24 mouse cellular contexts compared by ENCODE assay signal in genomic region chr15:83576651-83577050, GRCm38 (mm10). TPM values are rescaled to one million over a fixed set of nuclear protein-coding genes. Genes with fewer than 3 reads are reported as not detected.
A peak's percentile ranks its signal among the peaks of the same experiment; 100 is the strongest.
DNase-seq lines count a peak whose midpoint lies in the region; ATAC-seq and TF ChIP-seq lines count a peak whose summit lies in the region.
"Had no signal": no experiment of that assay in that cellular context is flagged by ENCODE, and none has a peak within 500 bp of the region (broad histone marks: within the 10 kb centered on the region; RNA-seq: fewer than 3 reads in every experiment).

No protein-coding gene starts in this region.

- H3K4me3 ChIP-seq in gastrocnemius, adult 2 months, result no peak overlapping the region
- H3K4me3 ChIP-seq in kidney, embryonic 15.5 days (replicated peaks), result no peak overlapping the region

- no peaks in the 10 kb centered on the region for H3K9me3 ChIP-seq in kidney, embryonic 15.5 days (replicated peaks)
- H3K9me3 ChIP-seq: G1E had no signal

- 92% methylated on average over 9 of the region's 9 CpGs for WGBS in kidney, embryonic 15.5 days

- no peak overlapping the region for H3K4me2 ChIP-seq in kidney, embryonic 15.5 days

- no peak for ATAC-seq in kidney, embryonic 15.5 days (replicated peaks; ENCODE audit: low FRiP score)
- ATAC-seq: activated CD4-positive, CD25-positive, alpha-beta regulatory T cell, adult 4 months; CD4-positive, CD25-positive, alpha-beta regulatory T cell, adult 4 months; Patski had no signal

- no peak for TF ChIP-seq CTCF in gastrocnemius, adult 2 months (IDR thresholded peaks at IDR 0.05)

- H3K36me3 ChIP-seq in kidney, embryonic 15.5 days, result peaks cover 79% of the 10 kb centered on the region

- no peaks in the 10 kb centered on the region for H3K4me1 ChIP-seq in kidney, embryonic 15.5 days

- no peaks in the 10 kb centered on the region for H3K27me3 ChIP-seq in kidney, embryonic 15.5 days
- H3K27me3 ChIP-seq: CH12.LX, Patski had no signal

- intact Hi-C loops in gastrocnemius, adult 2 months (cut with DNase I), result no loop called here

- no peak overlapping the region for H3K9ac ChIP-seq in kidney, embryonic 15.5 days

- DNase-seq in gastrocnemius, adult 2 months, result peak; percentile 8
- DNase-seq in gastrocnemius, postnatal 4 days (ENCODE audit: low spot score in 2 of 2), result no peak
- DNase-seq in kidney, postnatal 36 days, result peak; percentile 31 to 35
- peak; percentile 52 for DNase-seq in ES-CJ7 (ENCODE audit: low read depth, low spot score)
- peak; percentile 84 for DNase-seq in ZHBTc4 (ENCODE audit: low read depth, low spot score)
- DNase-seq in lung, adult 18-20 months, result no peak
- no peak for DNase-seq in frontal cortex, postnatal 25 days (ENCODE audit: low spot score in 2 of 2)
- DNase-seq: adrenal gland, adult 2 months; adrenal gland, adult 8-10 months; adrenal gland, postnatal 10 days; adrenal gland, postnatal 14 days; adrenal gland, postnatal 25 days; adrenal gland, postnatal 36 days; B cell, adult 2 months; cerebellum, adult 11 months; cerebellum, adult 11-12 months; cerebellum, adult 18-20 months; cerebellum, adult 2 months had no signal

- H3K27ac ChIP-seq in gastrocnemius, adult 2 months, result no peak overlapping the region
- no peak overlapping the region for H3K27ac ChIP-seq in kidney, embryonic 15.5 days

RNA-seq across cellular contexts. Expression of gene Mcat, which starts 13.1 kb away (rescaled TPM):
- total RNA-seq in gastrocnemius, adult 2 months (2021), result 10 to 100 TPM; 18.6 to 23.8 TPM
- total RNA-seq in gastrocnemius, postnatal 4 days (2021), result 10 to 100 TPM; 29.8 to 31.3 TPM
- polyA plus RNA-seq in kidney, embryonic 15.5 days (2015; fragmentation: Nextera tagmentation; extraction: Ambion mirVana), result 35.1 and 36.6 TPM in 2 replicates

RNA-seq across cellular contexts. Expression of gene Tspo, which starts 13.3 kb away (rescaled TPM):
- total RNA-seq in gastrocnemius, adult 2 months (2021), result 10 to 100 TPM; 22.2 to 22.7 TPM
- total RNA-seq in gastrocnemius, postnatal 4 days (2021), result 10 to 100 TPM; 25.5 to 38.0 TPM
- polyA plus RNA-seq in kidney, embryonic 15.5 days (2015; fragmentation: Nextera tagmentation; extraction: Ambion mirVana), result 69.2 and 77.2 TPM in 2 replicates

RNA-seq across cellular contexts. Expression of gene Ttll12, which starts 18.3 kb away (rescaled TPM):
- 1 to 10 TPM; 3.4 to 4.9 TPM for total RNA-seq in gastrocnemius, adult 2 months (2021)
- total RNA-seq in gastrocnemius, postnatal 4 days (2021), result 10 to 100 TPM; 15.5 to 17.6 TPM
- 35.2 and 38.6 TPM in 2 replicates for polyA plus RNA-seq in kidney, embryonic 15.5 days (2015; fragmentation: Nextera tagmentation; extraction: Ambion mirVana)

RNA-seq across cellular contexts. Expression of gene Bik, which starts 50.0 kb away (rescaled TPM):
- total RNA-seq in gastrocnemius, adult 2 months (2021), result 1 to 10 TPM in 1 of 2 experiments, under 1 TPM in 1; 0.50 to 1.2 TPM
- 1 to 10 TPM; 2.7 to 4.0 TPM for total RNA-seq in gastrocnemius, postnatal 4 days (2021)
- polyA plus RNA-seq in kidney, embryonic 15.5 days (2015; fragmentation: Nextera tagmentation; extraction: Ambion mirVana), result 10.6 and 11.0 TPM in 2 replicates
- total RNA-seq: CH12.LX, G1E had no signal
- polyA plus RNA-seq: G1E had no signal

Comparison
In these comparisons a context has a peak if more than half of its experiments do, and no peak if none do; other contexts are left out.
1. DNase-seq: peak in gastrocnemius, adult 2 months (single experiment), kidney, postnatal 36 days (2 of 2), ES-CJ7 (single experiment) and ZHBTc4 (single experiment); none in gastrocnemius, postnatal 4 days (0 of 2), lung, adult 18-20 months (0 of 2) and frontal cortex, postnatal 25 days (0 of 2).